Mouse (Mus musculus) ES-Bruce4 (cell line): ENCODE data around the gene Tex12.

Experiments
- CTCF ChIP-seq: IDR thresholded peaks from one replicate; pipeline ENCODE4 v1.8.1; 2011; ENCODE audit warnings: low read depth, low read length
- EP300 ChIP-seq: IDR thresholded peaks from 2 replicates; pipeline ENCODE4 v1.6.1; 2011; ENCODE audit warnings: low read depth, low read length; ENCODE audit not compliant: insufficient read depth
- POLR2A ChIP-seq: IDR thresholded peaks from one replicate; pipeline ENCODE4 v1.8.1; 2011; ENCODE audit warnings: low read length; ENCODE audit not compliant: insufficient read depth

GRCm38 (mm10) chr9:50525585-50525984, 35.5 kb downstream of the Tex12 start:
- TF ChIP-seq CTCF (no peak), EP300 (no peak), POLR2A (no peak)
